Mouse (Mus musculus) liver, adult 2 months (tissue): ENCODE data around the gene Trim39.

Experiments
- CTCF ChIP-seq: fragments of 200-500 bp; IDR thresholded peaks from 2 replicates; pipeline ENCODE4 v1.5.1; 2011; ENCODE audit warnings: low read depth, low read length, control low read depth
- POLR2A ChIP-seq: fragments of 200-500 bp; IDR thresholded peaks from 2 replicates; pipeline ENCODE4 v1.6.1; 2011; ENCODE audit warnings: low read length, control low read depth; ENCODE audit not compliant: insufficient read depth; ENCODE audit errors: extremely low read depth

GRCm38 (mm10) chr17:36264273-36264925 is 7.6 kb downstream of the Trim39 start:
- no peak for TF ChIP-seq CTCF
- TF ChIP-seq POLR2A = no peak
